Mouse (Mus musculus) ovary, adult 2 months (tissue): ENCODE measurements around the gene 4932438H23Rik. TPM values are rescaled to one million over a fixed set of nuclear protein-coding genes. Genes with fewer than 3 reads are reported as not detected.

Experiments
- polyA plus RNA-seq: library from polyadenylated mRNA; depleted of rRNA; stranded (reverse); fragments of >200 nt; gene quantifications from 2 replicates; pipeline ENCODE4 v1.2.3, GENCODE M21; 2012; rRNA removed

4932438H23Rik gene
- polyA plus RNA-seq, result 1.2 and 1.5 TPM in 2 replicates

GRCm38 (mm10) chr16:91095022-91095421 is at the start of gene 4932438H23Rik:
Gene 4932438H23Rik, minus strand, starts transcription at chr16:91095122.

GRCm38 (mm10) chr16:91044270-91045182 is 50.4 kb downstream of the 4932438H23Rik start, which contains the start of gene Paxbp1:
Gene Paxbp1, minus strand, starts transcription at chr16:91044543.

GRCm38 (mm10) chr16:91011021-91011683 is 83.8 kb downstream of the 4932438H23Rik start, which contains the start of gene Synj1:
Gene Synj1, minus strand, starts transcription at chr16:91011308.

Other genes with a start within 250 kb of the 4932438H23Rik start
- 30.0 and 69.2 TPM in 2 replicates for gene Cfap298, start 160.0 kb downstream of the 4932438H23Rik start, polyA plus RNA-seq
- gene Synj1, start 83.8 kb downstream of the 4932438H23Rik start, polyA plus RNA-seq, result 14.8 and 25.8 TPM in 2 replicates
- gene Paxbp1, start 50.6 kb downstream of the 4932438H23Rik start, polyA plus RNA-seq, result 13.3 and 14.4 TPM in 2 replicates
- not detected in 2 replicates for gene Olig2, start 130.3 kb upstream of the 4932438H23Rik start, polyA plus RNA-seq
- gene Olig1, start 174.7 kb upstream of the 4932438H23Rik start, polyA plus RNA-seq, result 0.57 and 0.62 TPM in 2 replicates